ENCODE assay signal across 18 mouse cellular contexts in genomic region chr9:119474717-119475611, GRCm38 (mm10). TPM values are rescaled to one million over a fixed set of nuclear protein-coding genes. Genes with fewer than 3 reads are reported as not detected.
A peak's percentile ranks its signal among the peaks of the same experiment; 100 is the strongest.
DNase-seq lines count a peak whose midpoint lies in the region; ATAC-seq and TF ChIP-seq lines count a peak whose summit lies in the region.
"Had no signal": no experiment of that assay in that cellular context is flagged by ENCODE, and none has a peak within 500 bp of the region (broad histone marks: within the 10 kb centered on the region; RNA-seq: fewer than 3 reads in every experiment).

No protein-coding gene starts in this region.

- no peak overlapping the region for H3K27ac ChIP-seq in lung, postnatal 0 days (ENCODE audit: low read length)
- no peak overlapping the region for H3K27ac ChIP-seq in embryonic facial prominence, embryonic 13.5 days
- peak overlapping the region; percentile 66 for H3K27ac ChIP-seq in heart, postnatal 0 days (ENCODE audit: low read depth)
- H3K27ac ChIP-seq in neural tube, embryonic 15.5 days (replicated peaks), result no peak overlapping the region
- H3K27ac ChIP-seq: embryonic facial prominence, embryonic 15.5 days; forebrain, embryonic 13.5 days; gastrocnemius, adult 2 months; hindbrain, embryonic 14.5 days; layer of hippocampus, adult 2 months; limb, embryonic 15.5 days; neural tube, embryonic 13.5 days had no signal

- peaks cover 3% of the 10 kb centered on the region; the same call in 1 of the 2 replicates for H3K4me1 ChIP-seq in lung, postnatal 0 days (ENCODE audit: insufficient read depth, low read depth, low read length)
- 0 out of 2 replicates have a peak, but pooled peaks cover 5% of the 10 kb centered on the region for H3K4me1 ChIP-seq in lung, adult 2 months (ENCODE audit: control insufficient read depth, insufficient read depth, low read length)
- H3K4me1 ChIP-seq in embryonic facial prominence, embryonic 13.5 days, result no peaks in the 10 kb centered on the region
- H3K4me1 ChIP-seq in heart, postnatal 0 days (ENCODE audit: control insufficient read depth, insufficient read depth), result peaks cover 62% of the 10 kb centered on the region
- peaks cover 19% of the 10 kb centered on the region for H3K4me1 ChIP-seq in neural tube, embryonic 15.5 days
- H3K4me1 ChIP-seq: embryonic facial prominence, embryonic 15.5 days had no signal

- no peaks in the 10 kb centered on the region for H3K9me3 ChIP-seq in lung, postnatal 0 days (ENCODE audit: low read length)
- H3K9me3 ChIP-seq in embryonic facial prominence, embryonic 13.5 days, result no peaks in the 10 kb centered on the region
- no peaks in the 10 kb centered on the region for H3K9me3 ChIP-seq in heart, postnatal 0 days (replicated peaks; ENCODE audit: control insufficient read depth, low read length)
- H3K9me3 ChIP-seq in neural tube, embryonic 15.5 days (replicated peaks), result no peaks in the 10 kb centered on the region
- H3K9me3 ChIP-seq: embryonic facial prominence, embryonic 15.5 days; forebrain, embryonic 13.5 days; limb, embryonic 15.5 days; neural tube, embryonic 13.5 days had no signal

- H3K4me3 ChIP-seq in lung, postnatal 0 days (ENCODE audit: low read depth, low read length), result no peak overlapping the region
- H3K4me3 ChIP-seq in lung, adult 2 months (replicated peaks; ENCODE audit: extremely low read depth, low read depth, low read length), result no peak overlapping the region
- no peak overlapping the region for H3K4me3 ChIP-seq in embryonic facial prominence, embryonic 13.5 days
- H3K4me3 ChIP-seq in heart, postnatal 0 days (ENCODE audit: low read depth, low read length), result no peak overlapping the region
- H3K4me3 ChIP-seq in neural tube, embryonic 15.5 days (replicated peaks), result no peak overlapping the region
- H3K4me3 ChIP-seq: embryonic facial prominence, embryonic 15.5 days; forebrain, embryonic 13.5 days; gastrocnemius, adult 2 months; layer of hippocampus, adult 2 months; limb, embryonic 15.5 days; neural tube, embryonic 13.5 days had no signal

- no peak for TF ChIP-seq POLR2A in lung, adult 2 months (IDR thresholded peaks at IDR 0.05; ENCODE audit: borderline replicate concordance, extremely low read depth, low read depth, low read length)

- H3K36me3 ChIP-seq in lung, postnatal 0 days (ENCODE audit: insufficient read depth, low read length), result no peaks in the 10 kb centered on the region
- H3K36me3 ChIP-seq in embryonic facial prominence, embryonic 13.5 days, result 0 out of 2 replicates have a peak, but pooled peaks cover 8% of the 10 kb centered on the region
- H3K36me3 ChIP-seq in heart, postnatal 0 days (replicated peaks; ENCODE audit: control insufficient read depth, insufficient read depth, low read length), result no peaks in the 10 kb centered on the region
- no peaks in the 10 kb centered on the region for H3K36me3 ChIP-seq in neural tube, embryonic 15.5 days
- H3K36me3 ChIP-seq: embryonic facial prominence, embryonic 15.5 days; limb, embryonic 15.5 days had no signal

- no peaks in the 10 kb centered on the region for H3K27me3 ChIP-seq in lung, postnatal 0 days (replicated peaks; ENCODE audit: insufficient read depth, low read length)
- no peaks in the 10 kb centered on the region for H3K27me3 ChIP-seq in embryonic facial prominence, embryonic 13.5 days
- no peaks in the 10 kb centered on the region for H3K27me3 ChIP-seq in heart, postnatal 0 days (ENCODE audit: control insufficient read depth, insufficient read depth, low read length)
- no peaks in the 10 kb centered on the region for H3K27me3 ChIP-seq in neural tube, embryonic 15.5 days (replicated peaks)
- H3K27me3 ChIP-seq: embryonic facial prominence, embryonic 15.5 days; forebrain, embryonic 13.5 days; limb, embryonic 15.5 days; neural tube, embryonic 13.5 days had no signal

- no peak for TF ChIP-seq EP300 in lung, postnatal 0 days (IDR thresholded peaks at IDR 0.05)
- no peak for TF ChIP-seq EP300 in heart, postnatal 0 days (IDR thresholded peaks at IDR 0.05; ENCODE audit: low read depth)

- ATAC-seq in lung, postnatal 0 days, result peak; percentile 34
- peak; percentile 46; the same call in 1 of the 2 replicates for ATAC-seq in embryonic facial prominence, embryonic 13.5 days (ENCODE audit: insufficient number of reproducible peaks, insufficient read depth, low FRiP score, low TSS enrichment, low read depth)
- peak; percentile 18; the same call in 1 of the 2 replicates for ATAC-seq in heart, postnatal 0 days (ENCODE audit: insufficient read depth, low read depth)
- ATAC-seq in neural tube, embryonic 15.5 days (ENCODE audit: low FRiP score), result no peak
- ATAC-seq: forebrain, embryonic 13.5 days had no signal

- WGBS in lung, postnatal 0 days, result 39% methylated on average over 15 of the region's 15 CpGs
- WGBS in lung, adult 2 months, result 49% methylated on average over 15 of the region's 15 CpGs
- WGBS in embryonic facial prominence, embryonic 13.5 days, result 68% methylated on average over 15 of the region's 15 CpGs
- 35% methylated on average over 15 of the region's 15 CpGs for WGBS in heart, postnatal 0 days
- WGBS in neural tube, embryonic 15.5 days, result 66% methylated on average over 15 of the region's 15 CpGs

- no peak for TF ChIP-seq CTCF in lung, postnatal 0 days (IDR thresholded peaks at IDR 0.05)
- TF ChIP-seq CTCF in lung, adult 2 months (IDR thresholded peaks at IDR 0.05; ENCODE audit: insufficient read depth, low read length), result no peak
- no peak for TF ChIP-seq CTCF in heart, postnatal 0 days (IDR thresholded peaks at IDR 0.05; ENCODE audit: low read depth)

- DNase-seq in heart, adult 11 months, result peak; percentile 98
- no peak for DNase-seq in heart, postnatal 36 days
- peak; percentile 8 for DNase-seq in lung, postnatal 0 days (ENCODE audit: low spot score)
- no peak for DNase-seq in lung, adult 2 months
- peak; percentile 43 for DNase-seq in heart, postnatal 0 days (ENCODE audit: low spot score)
- DNase-seq in layer of hippocampus, postnatal 25 days (ENCODE audit: extremely low spot score in 1 of 2, low spot score in 1 of 2), result no peak
- DNase-seq: adrenal gland, postnatal 10 days; cerebellum, postnatal 10 days; gastrocnemius, adult 2 months; kidney, adult 8-10 months had no signal

- no peak overlapping the region for H3K9ac ChIP-seq in lung, postnatal 0 days (replicated peaks; ENCODE audit: low read depth)
- no peak overlapping the region for H3K9ac ChIP-seq in embryonic facial prominence, embryonic 13.5 days
- no peak overlapping the region for H3K9ac ChIP-seq in heart, postnatal 0 days (replicated peaks; ENCODE audit: low read depth, low read length)
- no peak overlapping the region for H3K9ac ChIP-seq in neural tube, embryonic 15.5 days (replicated peaks)
- H3K9ac ChIP-seq: embryonic facial prominence, embryonic 15.5 days; forebrain, embryonic 13.5 days; hindbrain, embryonic 14.5 days; limb, embryonic 15.5 days; neural tube, embryonic 13.5 days had no signal

- intact Hi-C loops in heart, postnatal 36 days (cut with DNase I), result no loop called here

- no peak overlapping the region for H3K4me2 ChIP-seq in lung, postnatal 0 days (replicated peaks; ENCODE audit: low read depth, low read length)
- H3K4me2 ChIP-seq in embryonic facial prominence, embryonic 13.5 days, result no peak overlapping the region
- no peak overlapping the region for H3K4me2 ChIP-seq in heart, postnatal 0 days (ENCODE audit: low read depth, low read length)
- no peak overlapping the region for H3K4me2 ChIP-seq in neural tube, embryonic 15.5 days
- H3K4me2 ChIP-seq: embryonic facial prominence, embryonic 15.5 days; forebrain, embryonic 13.5 days; hindbrain, embryonic 14.5 days; limb, embryonic 15.5 days; neural tube, embryonic 13.5 days had no signal

RNA-seq across cellular contexts. Expression of gene Exog, which starts 30.2 kb away (rescaled TPM):
- 1 to 10 TPM; 2.4 to 2.5 TPM for total RNA-seq in heart, postnatal 36 days (2021)
- 6.9 and 7.4 TPM in 2 replicates for polyA plus RNA-seq in lung, postnatal 0 days (2015; fragmentation: Nextera tagmentation; extraction: Ambion mirVana)
- polyA plus RNA-seq in lung, adult 2 months (2012; rRNA removed), result 1.8 and 3.2 TPM in 2 replicates
- 41.4 and 43.8 TPM in 2 replicates for polyA plus RNA-seq in embryonic facial prominence, embryonic 13.5 days (2015; fragmentation: Nextera tagmentation; extraction: Ambion mirVana)
- 1.4 and 3.0 TPM in 2 replicates for total RNA-seq in heart, postnatal 0 days (2014; rRNA removed; ENCODE audit: low replicate concordance)
- 4.2 and 4.8 TPM in 2 replicates for polyA plus RNA-seq in heart, postnatal 0 days (2015; fragmentation: Nextera tagmentation; extraction: Ambion mirVana)
- total RNA-seq in layer of hippocampus, postnatal 25 days (2021), result 10 to 100 TPM; 18.9 to 21.0 TPM
- polyA plus RNA-seq in neural tube, embryonic 15.5 days (2015; fragmentation: Nextera tagmentation; extraction: Ambion mirVana), result 44.9 and 50.1 TPM in 2 replicates

Comparison
In these comparisons a context has a peak if more than half of its experiments do, and no peak if none do; other contexts are left out.
1. DNase-seq: peak in heart, adult 11 months (single experiment), lung, postnatal 0 days (single experiment) and heart, postnatal 0 days (single experiment); none in heart, postnatal 36 days (0 of 2), lung, adult 2 months (single experiment) and layer of hippocampus, postnatal 25 days (0 of 2).